Mouse (Mus musculus): ENCODE data around the gene Gm382.

Gene Gm382

GRCm38 (mm10) chrX:127039672-127040071, at the start of gene Gm382:
Gene Gm382, plus strand, starts transcription at chrX:127039972.
- in situ Hi-C loops (cut with MboI): no loop called here

- in situ Hi-C loops (cut with MboI): no loop called here
Measured at GRCm38 (mm10) chrX:127070179-127070578, 30.4 kb downstream of the Gm382 start.

- in situ Hi-C loops (cut with MboI): no loop called here
Measured at GRCm38 (mm10) chrX:127091282-127091681, 51.5 kb downstream of the Gm382 start.

- in situ Hi-C loops (cut with MboI): no loop called here
Measured at GRCm38 (mm10) chrX:127093036-127093435, 53.3 kb downstream of the Gm382 start.

GRCm38 (mm10) chrX:127093961-127094360, 54.2 kb downstream of the Gm382 start:
- in situ Hi-C loops (cut with MboI): no loop called here

GRCm38 (mm10) chrX:127104341-127104740, 64.6 kb downstream of the Gm382 start:
- in situ Hi-C loops (cut with MboI): no loop called here
